In genomic region chr9:22144304-22144965, GRCm38 (mm10) we compare ENCODE assay signal across 28 mouse cellular contexts. TPM values are rescaled to one million over a fixed set of nuclear protein-coding genes. Genes with fewer than 3 reads are reported as not detected.
A peak's percentile ranks its signal among the peaks of the same experiment; 100 is the strongest.
DNase-seq lines count a peak whose midpoint lies in the region; ATAC-seq and TF ChIP-seq lines count a peak whose summit lies in the region.
"Had no signal": no experiment of that assay in that cellular context is flagged by ENCODE, and none has a peak within 500 bp of the region (broad histone marks: within the 10 kb centered on the region; RNA-seq: fewer than 3 reads in every experiment).

No protein-coding gene starts in this region.

- H3K36me3 ChIP-seq in spleen, adult 2 months (ENCODE audit: control insufficient read depth, insufficient read depth, low read length), result no peaks in the 10 kb centered on the region
- H3K36me3 ChIP-seq in MEL (ENCODE audit: control insufficient read depth in 1 of 2, insufficient read depth in 2 of 2, low read length in 2 of 2), result peaks cover 0 to 19% of the 10 kb centered on the region in 2 experiments; a peak in 2 of 4 replicates
- H3K36me3 ChIP-seq in hindbrain, embryonic 16.5 days (ENCODE audit: control insufficient read depth, insufficient read depth, low read length), result no peaks in the 10 kb centered on the region
- H3K36me3 ChIP-seq: embryonic facial prominence, embryonic 12.5 days; embryonic facial prominence, embryonic 15.5 days; heart, embryonic 10.5 days; heart, embryonic 15.5 days; hindbrain, embryonic 10.5 days; hindbrain, embryonic 13.5 days had no signal

- peak overlapping the region; percentile 33 for H3K27ac ChIP-seq in spleen, adult 2 months (ENCODE audit: insufficient read depth, low read length)
- H3K27ac ChIP-seq in MEL (ENCODE audit: control insufficient read depth, low read depth, low read length), result peak overlapping the region; percentile 42
- no peak overlapping the region for H3K27ac ChIP-seq in hindbrain, embryonic 16.5 days (ENCODE audit: low read depth, low read length)
- H3K27ac ChIP-seq: embryonic facial prominence, embryonic 12.5 days; embryonic facial prominence, embryonic 15.5 days; gastrocnemius, adult 2 months; heart, adult 2 months; heart, embryonic 10.5 days; heart, embryonic 15.5 days; hindbrain, embryonic 10.5 days; hindbrain, embryonic 13.5 days had no signal

- no peak for TF ChIP-seq POLR2A in spleen, adult 2 months (IDR thresholded peaks at IDR 0.05; ENCODE audit: low read depth, low read length)
- no peak for TF ChIP-seq POLR2A in MEL (IDR thresholded peaks at IDR 0.05; ENCODE audit: control insufficient read depth in 1 of 2, insufficient read depth in 1 of 2, low read depth in 1 of 2, low read length in 2 of 2, poor library complexity in 1 of 2)

- H3K4me1 ChIP-seq in spleen, adult 2 months (ENCODE audit: control insufficient read depth, insufficient read depth, insufficient read length), result no peaks in the 10 kb centered on the region; the same call in 1 of the 2 replicates
- H3K4me1 ChIP-seq in MEL (ENCODE audit: control insufficient read depth in 1 of 2, insufficient read depth in 2 of 2, low read length in 2 of 2), result peaks cover 13 to 20% of the 10 kb centered on the region in 2 experiments
- no peaks in the 10 kb centered on the region for H3K4me1 ChIP-seq in hindbrain, embryonic 16.5 days (ENCODE audit: control insufficient read depth, insufficient read depth, low read depth, low read length)
- H3K4me1 ChIP-seq: embryonic facial prominence, embryonic 12.5 days; embryonic facial prominence, embryonic 15.5 days; heart, embryonic 10.5 days; heart, embryonic 15.5 days; hindbrain, embryonic 10.5 days; hindbrain, embryonic 13.5 days had no signal

- 66% methylated on average over 8 of the region's 8 CpGs for WGBS in spleen, adult 2 months
- whole genome bisulfite sequencing in hindbrain, embryonic 16.5 days, result 89% methylated on average over 7 of the region's 8 CpGs

- no peak overlapping the region for H3K4me2 ChIP-seq in hindbrain, embryonic 16.5 days (ENCODE audit: low read length)
- H3K4me2 ChIP-seq: embryonic facial prominence, embryonic 12.5 days; embryonic facial prominence, embryonic 15.5 days; heart, embryonic 15.5 days; hindbrain, embryonic 13.5 days had no signal

- 0 out of 2 replicates have a peak overlapping the region, but pooled peaks have one; percentile 5 for H3K9ac ChIP-seq in MEL (ENCODE audit: control insufficient read depth, low read depth, low read length, poor library complexity, severe bottlenecking)
- H3K9ac ChIP-seq in hindbrain, embryonic 16.5 days (ENCODE audit: low read depth, low read length), result no peak overlapping the region
- H3K9ac ChIP-seq: embryonic facial prominence, embryonic 12.5 days; embryonic facial prominence, embryonic 15.5 days; forebrain, postnatal 0 days; heart, embryonic 15.5 days; hindbrain, embryonic 13.5 days had no signal

- TF ChIP-seq EP300 in MEL (IDR thresholded peaks at IDR 0.05; ENCODE audit: low read depth in 1 of 2, low read length in 2 of 2), result peak; percentile 87 to 89

- peak; percentile 78 for ATAC-seq in granulocyte monocyte progenitor cell, adult 5-6 weeks (replicated peaks; ENCODE audit: poor library complexity, severe bottlenecking)
- ATAC-seq in monocyte, adult 5-6 weeks (replicated peaks; ENCODE audit: insufficient number of reproducible peaks, low FRiP score, low TSS enrichment, poor library complexity, severe bottlenecking), result 0 out of 2 replicates have a peak, but pooled peaks have one; percentile 15
- ATAC-seq in hindbrain, embryonic 16.5 days, result no peak
- ATAC-seq: forebrain, embryonic 14.5 days; forebrain, postnatal 0 days; intestine, postnatal 0 days had no signal

- TF ChIP-seq CTCF in spleen, adult 2 months (IDR thresholded peaks at IDR 0.05; ENCODE audit: extremely low read depth, insufficient read depth, insufficient read length, insufficient replicate concordance), result no peak
- TF ChIP-seq CTCF in MEL (IDR thresholded peaks at IDR 0.05 in 2 of 3, conservative IDR thresholded peaks at IDR 0.05 in 1 of 3; ENCODE audit: control insufficient read depth in 1 of 3, insufficient read depth in 1 of 3, low read depth in 2 of 3, low read length in 3 of 3, poor library complexity in 1 of 3, severe bottlenecking in 1 of 3), result peak in 1 of 3 experiments; percentile 28; a peak in 1 of 6 replicates

- H3K9me3 ChIP-seq in MEL (replicated peaks; ENCODE audit: insufficient read depth, low read length), result no peaks in the 10 kb centered on the region
- no peaks in the 10 kb centered on the region for H3K9me3 ChIP-seq in hindbrain, embryonic 16.5 days (ENCODE audit: control insufficient read depth, low read length)
- H3K9me3 ChIP-seq: embryonic facial prominence, embryonic 12.5 days; embryonic facial prominence, embryonic 15.5 days; heart, embryonic 15.5 days had no signal

- no peaks in the 10 kb centered on the region for H3K79me2 ChIP-seq in MEL (ENCODE audit: control insufficient read depth, insufficient read depth, low read length, poor library complexity)

- H3K27me3 ChIP-seq in spleen, adult 2 months (ENCODE audit: control insufficient read depth, insufficient read depth, low read length), result no peaks in the 10 kb centered on the region
- H3K27me3 ChIP-seq in MEL (ENCODE audit: control insufficient read depth in 1 of 2, insufficient read depth in 2 of 2, low read length in 2 of 2), result no peaks in the 10 kb centered on the region
- H3K27me3 ChIP-seq in hindbrain, embryonic 16.5 days (replicated peaks; ENCODE audit: control insufficient read depth, insufficient read depth, low read length), result no peaks in the 10 kb centered on the region
- H3K27me3 ChIP-seq: embryonic facial prominence, embryonic 12.5 days; embryonic facial prominence, embryonic 15.5 days; heart, embryonic 15.5 days; hindbrain, embryonic 13.5 days had no signal

- no peak overlapping the region for H3K4me3 ChIP-seq in spleen, adult 2 months (ENCODE audit: extremely low read depth, insufficient read depth, insufficient read length)
- H3K4me3 ChIP-seq in MEL (ENCODE audit: control insufficient read depth in 1 of 2, insufficient read depth in 1 of 2, low read depth in 2 of 2, low read length in 2 of 2), result no peak overlapping the region
- H3K4me3 ChIP-seq in hindbrain, embryonic 16.5 days (ENCODE audit: low read length), result no peak overlapping the region
- H3K4me3 ChIP-seq: embryonic facial prominence, embryonic 12.5 days; embryonic facial prominence, embryonic 15.5 days; gastrocnemius, adult 2 months; heart, adult 2 months; heart, embryonic 10.5 days; heart, embryonic 15.5 days; hindbrain, embryonic 10.5 days; hindbrain, embryonic 13.5 days had no signal

- no peak for DNase-seq in spleen, adult 2 months (ENCODE audit: low read depth in 1 of 2, low spot score in 2 of 2)
- DNase-seq in spleen, postnatal 4 days (ENCODE audit: low spot score in 2 of 2), result no peak
- peak; percentile 87 for DNase-seq in MEL (ENCODE audit: low read depth, low spot score)
- no peak for DNase-seq in heart, adult 11 months
- no peak for DNase-seq in kidney, adult 9 months
- DNase-seq: adrenal gland, adult 8-10 months; adrenal gland, postnatal 25 days; cerebellum, adult 18-20 months; cerebellum, adult 9-10 months; forebrain, postnatal 0 days; gastrocnemius, adult 2 months; gastrocnemius, postnatal 14 days; heart, adult 2 months; heart, postnatal 10 days; heart, postnatal 36 days had no signal

- no peak for TF ChIP-seq RAD21 in MEL (IDR thresholded peaks at IDR 0.05; ENCODE audit: low read depth, low read length)

RNA-seq across cellular contexts. Expression of gene Acp5, which starts 8.9 kb away (rescaled TPM):
- 309 and 340 TPM in 2 replicates for polyA plus RNA-seq in spleen, adult 2 months (2012; rRNA removed)
- 5.8 and 15.6 TPM in 2 replicates for total RNA-seq in MEL (2012; rRNA removed)
- 10 to 100 TPM in 1 of 2 experiments, not detected in 1; 17.4 TPM for polyA plus RNA-seq in MEL (2012; ENCODE audit: insufficient read depth in 1 of 2, insufficient read length in 2 of 2, low read depth in 1 of 2, low replicate concordance in 2 of 2, missing spikeins in 1 of 2)
- 3.9 and 4.7 TPM in 2 replicates for total RNA-seq in granulocyte monocyte progenitor cell, adult 5-6 weeks (2014; fragmentation: Nextera tagmentation)
- total RNA-seq in granulocyte monocyte progenitor cell, adult 5-6 weeks (2017), result 1.6 and 4.6 TPM in 2 replicates
- 24.2 to 38.4 TPM (median 30.8 TPM) in 3 replicates for total RNA-seq in monocyte, adult 5-6 weeks (2017)
- 0.49 and 1.5 TPM in 2 replicates for polyA plus RNA-seq in hindbrain, embryonic 16.5 days (2015; fragmentation: Nextera tagmentation; extraction: Ambion mirVana)

RNA-seq across cellular contexts. Expression of gene Pigyl, which starts 12.2 kb away (rescaled TPM):
- 23.6 and 38.6 TPM in 2 replicates for polyA plus RNA-seq in spleen, adult 2 months (2012; rRNA removed)
- 80.2 and 103 TPM in 2 replicates for total RNA-seq in MEL (2012; rRNA removed)
- 100 to 1,000 TPM in 1 of 2 experiments, not detected in 1; 146 TPM for polyA plus RNA-seq in MEL (2012; ENCODE audit: insufficient read depth in 1 of 2, insufficient read length in 2 of 2, low read depth in 1 of 2, low replicate concordance in 2 of 2, missing spikeins in 1 of 2)
- total RNA-seq in granulocyte monocyte progenitor cell, adult 5-6 weeks (2014; fragmentation: Nextera tagmentation), result 17.3 and 28.7 TPM in 2 replicates
- total RNA-seq in granulocyte monocyte progenitor cell, adult 5-6 weeks (2017), result 26.6 and 29.3 TPM in 2 replicates
- total RNA-seq in monocyte, adult 5-6 weeks (2017), result 11.5 to 20.1 TPM (median 15.5 TPM) in 3 replicates
- 89.8 and 97.6 TPM in 2 replicates for polyA plus RNA-seq in hindbrain, embryonic 16.5 days (2015; fragmentation: Nextera tagmentation; extraction: Ambion mirVana)

RNA-seq across cellular contexts. Expression of gene Elof1, which starts 27.5 kb away (rescaled TPM):
- 70.2 and 89.3 TPM in 2 replicates for polyA plus RNA-seq in spleen, adult 2 months (2012; rRNA removed)
- total RNA-seq in MEL (2012; rRNA removed), result 390 and 421 TPM in 2 replicates
- 100 to 1,000 TPM in 1 of 2 experiments, not detected in 1; 505 TPM for polyA plus RNA-seq in MEL (2012; ENCODE audit: insufficient read depth in 1 of 2, insufficient read length in 2 of 2, low read depth in 1 of 2, low replicate concordance in 2 of 2, missing spikeins in 1 of 2)
- 93.9 and 132 TPM in 2 replicates for total RNA-seq in granulocyte monocyte progenitor cell, adult 5-6 weeks (2014; fragmentation: Nextera tagmentation)
- total RNA-seq in granulocyte monocyte progenitor cell, adult 5-6 weeks (2017), result 47.3 and 56.3 TPM in 2 replicates
- 22.0 to 30.4 TPM (median 24.7 TPM) in 3 replicates for total RNA-seq in monocyte, adult 5-6 weeks (2017)
- 192 TPM in 2 replicates for polyA plus RNA-seq in hindbrain, embryonic 16.5 days (2015; fragmentation: Nextera tagmentation; extraction: Ambion mirVana)

RNA-seq across cellular contexts. Expression of gene Zfp872, which starts 43.5 kb away (rescaled TPM):
- not detected in 2 replicates for polyA plus RNA-seq in spleen, adult 2 months (2012; rRNA removed)
- not detected in 2 replicates for total RNA-seq in MEL (2012; rRNA removed)
- polyA plus RNA-seq in MEL (2012; ENCODE audit: insufficient read depth in 1 of 2, insufficient read length in 2 of 2, low read depth in 1 of 2, low replicate concordance in 2 of 2, missing spikeins in 1 of 2), result not detected
- not detected in 2 replicates for total RNA-seq in granulocyte monocyte progenitor cell, adult 5-6 weeks (2014; fragmentation: Nextera tagmentation)
- total RNA-seq in granulocyte monocyte progenitor cell, adult 5-6 weeks (2017), result not detected in 2 replicates
- not detected in 3 replicates for total RNA-seq in monocyte, adult 5-6 weeks (2017)
- polyA plus RNA-seq in hindbrain, embryonic 16.5 days (2015; fragmentation: Nextera tagmentation; extraction: Ambion mirVana), result 0.79 and 1.1 TPM in 2 replicates
- total RNA-seq: gastrocnemius, adult 2 months; gastrocnemius, postnatal 14 days; gastrocnemius, postnatal 4 days had no signal
- polyA plus RNA-seq: frontal cortex, adult 2 months; heart, adult 2 months; hindbrain, embryonic 10.5 days had no signal

RNA-seq across cellular contexts. Expression of gene Cnn1, which starts 45.4 kb away (rescaled TPM):
- 7.2 and 8.0 TPM in 2 replicates for polyA plus RNA-seq in spleen, adult 2 months (2012; rRNA removed)
- 0.10 and 0.19 TPM in 2 replicates for total RNA-seq in MEL (2012; rRNA removed)
- polyA plus RNA-seq in MEL (2012; ENCODE audit: insufficient read depth in 1 of 2, insufficient read length in 2 of 2, low read depth in 1 of 2, low replicate concordance in 2 of 2, missing spikeins in 1 of 2), result under 1 TPM in 1 of 2 experiments, not detected in 1; 0.06 TPM
- not detected in 2 replicates for total RNA-seq in granulocyte monocyte progenitor cell, adult 5-6 weeks (2014; fragmentation: Nextera tagmentation)
- not detected in 2 replicates for total RNA-seq in granulocyte monocyte progenitor cell, adult 5-6 weeks (2017)
- not detected in 3 replicates for total RNA-seq in monocyte, adult 5-6 weeks (2017)
- polyA plus RNA-seq in hindbrain, embryonic 16.5 days (2015; fragmentation: Nextera tagmentation; extraction: Ambion mirVana), result 0.93 and 1.4 TPM in 2 replicates
